Mouse (Mus musculus) MN1 (cell line): ENCODE results near the gene Disp1.
A peak's percentile ranks its signal among the peaks of the same experiment; 100 is the strongest.

Experiments used
- DNase-seq: peaks from one replicate; pipeline ENCODE4 v3.0.0-alpha.2; 2016; ENCODE audit warnings: low spot score

Gene Disp1

DNA sequence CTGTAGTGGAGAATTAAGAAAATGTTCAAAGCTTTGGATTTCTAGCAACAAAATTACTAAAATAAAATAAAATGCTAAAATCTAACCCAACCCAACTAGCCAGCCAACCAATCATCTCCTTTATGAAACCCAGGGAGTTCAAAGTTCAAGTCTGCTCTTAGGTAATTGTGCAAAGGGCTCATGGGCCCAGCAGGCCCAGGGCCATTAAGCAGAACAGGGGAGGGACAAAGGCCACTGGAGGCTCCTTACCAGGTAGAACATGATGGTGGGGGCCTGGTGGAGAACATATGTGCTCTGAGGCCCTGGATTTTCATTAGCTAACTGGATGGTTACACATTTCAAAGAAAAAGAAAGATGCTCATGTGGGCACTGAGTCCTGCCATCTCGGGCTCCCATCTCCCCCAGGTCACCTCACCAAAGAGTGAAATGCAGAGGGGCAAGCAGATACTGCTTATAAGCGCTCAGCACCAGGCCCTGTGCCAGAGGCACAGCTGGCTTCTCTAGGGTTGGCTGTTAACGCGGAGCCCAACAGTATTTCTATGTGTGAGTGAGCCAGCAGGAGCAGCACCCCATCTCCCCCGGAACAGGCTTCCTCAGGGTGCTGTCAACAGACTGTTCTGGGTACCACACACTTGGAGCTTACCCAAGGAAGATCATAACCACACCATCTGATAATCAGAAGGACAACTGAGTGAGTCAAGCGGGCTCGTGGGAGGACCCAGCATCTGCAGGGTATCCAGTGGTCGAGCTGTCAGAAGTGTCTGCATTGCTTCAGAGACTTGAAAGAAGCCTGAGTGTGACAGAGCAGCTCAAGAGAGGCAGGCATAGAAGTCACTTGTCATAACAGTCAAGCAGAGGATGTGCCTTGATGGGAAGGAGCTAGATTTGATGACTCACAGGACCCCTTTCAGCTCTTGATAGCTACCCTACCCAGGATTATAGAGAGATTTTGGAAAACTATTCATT lies 137.0 kb downstream of the Disp1 start:
- DNase-seq, result peak; percentile 42

DNA sequence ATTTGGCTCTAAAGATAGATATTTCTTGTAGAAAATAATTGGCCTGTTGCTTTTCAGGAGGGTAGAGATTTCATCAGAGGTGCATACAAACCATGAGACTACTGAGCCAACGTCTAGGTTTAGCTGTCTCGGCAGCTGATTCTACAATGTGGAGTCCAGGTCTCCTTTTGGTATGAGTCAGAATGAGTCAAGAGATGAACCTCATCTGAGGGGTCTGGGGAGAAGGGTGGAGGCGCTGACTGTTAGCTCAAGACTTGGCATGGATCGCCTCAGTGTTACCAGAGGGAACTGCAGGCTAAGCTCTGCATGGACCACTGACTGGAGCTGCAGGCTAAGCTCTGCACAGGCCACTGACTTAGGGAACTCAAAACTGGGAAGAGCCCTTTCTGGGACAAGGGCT lies 138.9 kb downstream of the Disp1 start:
- DNase-seq, result peak; percentile 48

DNA sequence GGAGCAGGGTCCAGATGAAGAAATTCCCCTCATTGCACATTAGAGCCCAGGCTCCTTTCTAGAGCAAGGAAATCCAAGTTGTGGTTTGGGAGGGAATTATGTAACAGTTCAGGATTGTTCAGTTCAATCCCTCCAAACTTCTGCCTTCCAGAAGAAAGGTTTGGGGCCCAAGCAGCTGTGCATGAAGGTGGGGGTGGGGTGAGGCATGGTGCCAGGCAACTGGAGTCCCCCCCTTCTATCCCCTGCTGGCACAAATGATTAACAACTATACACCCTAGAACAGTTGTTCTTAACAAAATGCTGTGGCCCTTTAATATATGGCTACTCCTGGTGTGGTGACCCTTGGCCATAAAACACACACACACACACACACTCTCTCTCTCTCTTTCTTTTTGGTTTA lies 140.2 kb downstream of the Disp1 start:
- no peak for DNase-seq

DNA sequence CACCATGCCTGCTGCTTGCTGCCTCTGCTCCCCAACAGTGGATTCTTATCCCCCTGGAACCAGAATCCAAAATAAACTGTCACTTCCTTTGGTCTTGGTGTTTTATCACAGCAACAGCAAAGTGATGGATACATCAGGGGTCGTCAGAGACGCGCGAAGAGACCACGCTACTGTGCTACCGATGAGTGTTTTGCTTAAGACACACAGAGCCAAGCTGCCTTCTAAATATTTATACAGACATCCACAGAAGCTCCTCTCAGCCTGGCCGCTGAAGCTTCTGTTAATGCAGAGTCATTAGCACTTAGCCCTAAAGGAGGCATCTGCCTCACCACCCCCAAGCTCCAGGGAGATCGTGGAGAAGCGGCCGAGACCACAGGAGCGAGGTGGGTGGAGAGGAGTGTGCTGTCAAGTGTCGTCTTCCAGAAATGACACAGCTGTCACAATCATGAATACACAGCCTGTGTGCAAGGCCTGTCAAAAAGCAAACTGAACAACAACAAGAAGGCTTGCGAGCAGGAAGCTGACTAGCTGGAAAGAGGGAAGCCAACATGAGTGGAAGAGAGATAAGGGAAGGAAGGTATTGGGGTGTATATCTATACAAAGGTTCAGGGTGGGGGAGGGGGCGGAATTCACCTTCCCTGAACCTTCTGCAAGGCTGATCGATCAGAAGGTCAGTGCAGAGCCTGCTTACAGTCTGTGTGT lies 146.1 kb downstream of the Disp1 start:
- DNase-seq, result no peak

DNA sequence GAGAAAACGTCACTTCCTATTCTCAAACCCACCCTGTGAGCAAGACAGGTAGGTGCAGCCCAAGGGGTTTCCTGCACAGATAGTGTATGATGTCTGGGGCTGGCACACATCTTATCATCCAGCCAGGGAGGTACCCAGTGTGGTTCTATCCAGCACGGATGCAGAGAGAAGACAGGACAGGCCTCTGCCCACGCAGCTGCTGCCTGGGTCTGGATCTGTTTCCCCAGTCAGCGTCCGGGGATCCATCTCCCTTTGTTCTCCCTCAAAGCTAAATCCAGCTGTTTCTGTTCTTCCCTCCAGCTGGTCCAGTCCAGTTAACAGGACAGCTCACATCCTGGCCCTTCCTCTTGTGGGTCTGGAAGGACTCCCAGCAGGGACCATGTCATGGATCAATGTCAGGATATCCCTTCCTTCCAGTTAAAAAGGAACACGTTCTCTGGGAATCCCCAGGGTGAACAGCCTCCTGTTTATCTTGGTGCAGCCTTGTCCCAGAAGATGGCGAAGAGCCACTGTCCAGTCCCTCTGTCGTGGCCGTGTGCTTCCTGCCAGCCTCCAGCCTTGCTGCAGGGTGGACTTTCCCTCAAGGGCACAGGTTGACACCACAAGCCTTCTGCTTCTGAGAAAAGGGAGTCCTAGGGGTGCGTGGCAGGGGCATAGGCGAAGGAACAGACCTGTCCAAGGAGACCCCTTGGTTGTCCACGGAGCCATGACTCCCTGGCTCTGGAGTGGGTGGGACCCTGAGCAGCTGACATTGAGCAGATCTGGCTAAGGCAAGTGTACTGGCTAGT lies 148.9 kb downstream of the Disp1 start:
- peak; percentile 76 for DNase-seq

DNA sequence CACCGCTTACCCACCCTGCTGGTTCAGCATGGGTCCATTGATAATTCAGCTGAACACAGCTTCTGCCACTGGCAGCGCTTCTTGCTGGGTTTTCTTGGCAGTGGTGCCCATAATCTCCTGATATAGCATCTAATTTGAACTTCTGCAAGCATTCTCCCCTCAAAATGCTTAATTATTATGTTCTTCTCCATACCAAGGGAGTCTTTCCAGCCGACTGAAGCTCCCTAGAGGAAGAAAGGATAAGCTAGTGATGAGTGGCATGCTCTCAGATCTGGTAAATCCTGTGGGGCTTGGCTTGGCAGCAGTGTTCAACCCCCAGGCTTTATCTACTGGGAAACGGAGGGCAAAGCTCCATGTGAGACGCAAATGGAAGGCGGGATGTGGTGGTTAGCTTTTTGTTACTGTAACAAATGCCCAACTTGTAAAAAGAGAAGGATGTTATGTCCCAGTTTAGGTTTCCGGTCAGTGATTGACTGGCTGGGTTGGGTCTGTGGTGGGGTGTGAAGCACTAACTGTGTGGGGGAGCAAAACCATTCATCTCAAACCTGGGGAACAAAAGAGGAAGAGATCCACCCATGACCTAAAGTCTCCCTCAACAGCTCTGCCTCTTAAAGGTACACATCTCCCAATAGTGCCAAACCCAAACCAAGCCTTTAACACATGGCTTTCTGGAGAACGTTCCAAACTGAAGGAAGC lies 151.2 kb downstream of the Disp1 start:
- no peak for DNase-seq

DNA sequence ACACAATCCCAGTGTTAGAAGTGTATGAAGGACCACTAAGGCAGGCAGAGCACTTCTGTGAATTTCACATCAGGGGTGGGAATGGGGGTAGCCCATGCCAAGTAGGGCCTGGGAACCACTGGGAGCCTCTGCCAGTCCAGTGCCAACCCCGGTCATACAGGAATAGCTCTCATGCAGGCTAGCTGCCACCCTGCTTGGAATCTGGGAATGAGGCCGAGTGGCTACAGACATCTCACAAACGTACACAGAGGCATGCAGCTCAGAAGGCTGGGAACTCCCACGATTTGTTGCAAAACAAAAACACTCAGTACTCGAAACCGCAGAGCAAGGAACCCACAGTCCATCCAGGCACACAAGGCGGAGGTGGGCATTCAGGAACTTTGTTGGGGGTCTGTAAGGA lies 153.5 kb downstream of the Disp1 start:
- no peak for DNase-seq

DNA sequence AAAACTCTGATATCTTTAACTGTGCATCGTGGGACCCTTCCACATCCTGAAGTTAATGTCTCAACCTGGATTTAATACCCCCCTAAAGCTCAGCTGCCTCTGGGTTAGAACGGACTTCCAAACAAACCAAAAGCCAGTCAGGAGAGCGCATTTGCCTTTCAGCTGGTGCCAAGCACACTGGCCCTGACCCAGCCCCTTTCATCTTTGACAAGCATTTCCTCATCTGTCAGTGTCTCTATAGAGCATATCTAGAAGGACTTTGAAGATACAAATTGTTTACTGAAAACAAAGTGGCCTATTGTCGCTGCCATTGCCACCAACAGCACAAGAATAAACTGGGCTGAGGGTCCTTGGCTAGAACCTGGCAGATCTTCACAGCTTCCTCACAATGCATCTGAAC lies 154.3 kb downstream of the Disp1 start:
- DNase-seq, result no peak

DNA sequence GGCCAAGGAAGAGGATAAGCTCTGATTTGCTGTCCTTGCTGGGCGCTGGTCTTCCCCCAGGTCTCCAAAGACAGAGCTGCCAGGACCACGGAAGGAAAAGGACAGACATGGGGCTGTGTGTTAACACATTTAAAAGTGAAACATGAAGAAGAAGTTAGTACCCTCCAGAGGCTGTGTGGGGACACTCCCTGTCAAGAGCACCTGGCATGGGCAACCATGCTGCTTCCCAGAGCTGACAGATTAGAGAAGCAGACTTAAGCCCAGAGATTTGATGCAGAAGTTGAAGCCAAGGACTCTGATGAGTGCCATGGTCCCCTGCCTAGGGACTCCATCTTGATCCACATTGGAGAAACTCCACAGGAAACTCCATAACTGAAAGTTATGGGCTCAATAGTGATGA lies 160.7 kb downstream of the Disp1 start:
- DNase-seq, result no peak

DNA sequence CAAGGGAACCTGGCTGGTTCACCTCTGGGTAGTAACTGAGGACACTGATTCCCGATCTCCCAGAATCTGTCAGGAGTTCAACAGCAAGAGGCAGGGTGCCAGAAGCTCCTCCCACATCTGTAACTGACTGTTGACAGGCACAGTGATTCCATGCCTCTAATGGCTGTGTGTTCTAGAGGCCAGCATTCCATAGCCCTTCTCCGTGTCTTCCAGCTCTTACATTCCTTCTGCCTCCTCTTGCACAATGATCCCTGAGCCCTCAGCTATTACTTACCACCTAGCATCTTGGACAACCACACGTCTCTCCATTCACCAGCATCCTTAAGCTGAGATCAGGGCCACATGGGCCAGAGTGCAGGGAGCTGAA lies 165.1 kb downstream of the Disp1 start:
- peak; percentile 45 for DNase-seq

DNA sequence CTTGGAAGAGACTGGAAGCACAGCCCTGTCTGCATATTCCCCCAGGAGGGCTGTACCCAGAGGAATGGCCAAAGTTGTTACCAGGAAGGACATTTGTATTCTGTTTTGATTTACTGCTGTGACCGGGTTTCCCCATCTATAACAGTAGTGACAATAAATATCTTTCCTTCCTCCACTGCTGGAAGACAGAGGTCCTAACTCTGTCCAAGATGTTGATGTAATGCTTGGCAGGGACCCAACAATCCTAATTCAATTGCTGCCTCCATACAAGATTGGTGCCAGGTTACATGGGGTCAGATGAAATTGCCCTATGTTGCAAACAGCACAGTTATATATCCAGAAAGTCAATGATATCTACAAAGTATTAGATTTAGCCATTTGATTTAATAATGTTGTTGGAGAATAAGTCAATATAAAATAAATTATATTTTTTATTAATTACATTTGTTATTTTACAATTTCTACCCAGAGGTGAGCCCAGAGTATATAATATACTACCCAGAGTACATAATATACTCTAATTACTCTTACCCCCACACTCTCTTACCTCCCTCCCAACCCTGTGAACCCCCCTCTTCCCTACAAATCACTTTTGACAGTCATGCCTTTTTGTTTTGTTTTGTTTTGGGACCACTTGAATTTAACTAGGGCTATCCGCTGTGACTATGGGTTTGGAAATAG lies 165.6 kb downstream of the Disp1 start:
- DNase-seq, result peak; percentile 86

DNA sequence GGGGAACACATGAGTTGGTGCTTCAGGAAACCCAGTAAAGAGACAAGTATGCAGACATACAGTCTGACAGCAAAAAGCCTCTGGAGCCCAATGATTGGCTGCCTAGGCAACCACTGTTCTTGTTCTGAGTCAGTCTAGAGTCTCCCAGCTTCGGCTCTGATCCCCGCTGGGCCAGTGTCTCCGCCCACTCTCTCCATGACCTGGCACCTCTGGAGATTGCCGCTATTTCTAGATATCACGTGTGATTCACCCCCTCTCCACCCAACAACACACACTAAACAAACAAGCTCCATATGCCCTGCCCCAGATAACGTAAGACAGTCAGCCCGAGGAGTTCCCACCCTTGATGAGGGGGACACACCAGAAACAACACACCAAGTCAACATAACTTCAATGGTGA lies 168.7 kb downstream of the Disp1 start:
- DNase-seq, result no peak

DNA sequence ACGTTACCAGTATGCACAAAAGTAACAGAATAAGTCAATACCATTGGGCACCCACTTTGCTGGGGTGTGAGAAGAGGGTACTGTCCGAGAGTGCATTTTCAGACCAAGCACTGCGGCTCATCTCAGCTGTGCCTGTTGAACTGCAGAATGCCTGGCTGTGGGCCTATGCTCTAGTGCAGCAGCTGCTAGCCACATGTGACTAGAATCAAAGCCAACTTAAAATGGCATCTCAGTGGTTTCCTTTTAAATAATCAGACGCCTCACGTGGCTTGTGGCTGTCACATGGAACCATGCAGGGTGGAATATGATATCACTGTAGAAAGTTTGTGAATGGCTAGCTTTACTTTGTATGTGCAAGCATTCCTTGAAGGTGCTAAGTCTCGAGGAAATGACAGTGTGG lies 172.0 kb downstream of the Disp1 start:
- DNase-seq, result no peak

DNA sequence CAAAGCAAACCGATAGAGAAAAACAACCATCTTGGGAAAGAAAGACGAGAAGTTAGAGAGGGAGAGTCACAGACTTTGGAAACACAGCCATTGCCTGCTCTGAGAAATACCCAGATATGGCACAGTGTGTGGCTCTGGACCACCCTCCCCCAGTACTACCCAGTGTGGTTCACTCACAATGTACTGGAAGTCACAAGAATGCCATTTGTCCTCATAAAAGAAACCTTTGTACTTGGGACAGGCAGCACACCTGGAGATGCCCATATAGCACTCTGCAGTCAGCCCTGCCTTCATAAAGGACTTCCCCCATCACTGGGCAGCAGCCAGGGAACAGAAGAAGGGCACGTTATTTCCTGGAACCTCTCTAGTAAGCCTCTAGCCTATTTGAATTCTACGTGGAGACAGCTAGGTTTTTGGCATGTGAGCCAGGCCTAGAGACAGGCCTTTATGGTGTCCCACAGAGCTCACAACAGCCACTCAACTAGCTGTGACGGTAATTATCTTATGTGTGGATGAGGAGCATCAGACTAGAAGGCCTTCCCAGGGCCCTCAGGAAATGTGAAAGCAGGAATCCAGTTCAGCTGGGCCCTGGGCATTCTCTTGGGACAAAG lies 173.3 kb downstream of the Disp1 start:
- DNase-seq, result no peak

DNA sequence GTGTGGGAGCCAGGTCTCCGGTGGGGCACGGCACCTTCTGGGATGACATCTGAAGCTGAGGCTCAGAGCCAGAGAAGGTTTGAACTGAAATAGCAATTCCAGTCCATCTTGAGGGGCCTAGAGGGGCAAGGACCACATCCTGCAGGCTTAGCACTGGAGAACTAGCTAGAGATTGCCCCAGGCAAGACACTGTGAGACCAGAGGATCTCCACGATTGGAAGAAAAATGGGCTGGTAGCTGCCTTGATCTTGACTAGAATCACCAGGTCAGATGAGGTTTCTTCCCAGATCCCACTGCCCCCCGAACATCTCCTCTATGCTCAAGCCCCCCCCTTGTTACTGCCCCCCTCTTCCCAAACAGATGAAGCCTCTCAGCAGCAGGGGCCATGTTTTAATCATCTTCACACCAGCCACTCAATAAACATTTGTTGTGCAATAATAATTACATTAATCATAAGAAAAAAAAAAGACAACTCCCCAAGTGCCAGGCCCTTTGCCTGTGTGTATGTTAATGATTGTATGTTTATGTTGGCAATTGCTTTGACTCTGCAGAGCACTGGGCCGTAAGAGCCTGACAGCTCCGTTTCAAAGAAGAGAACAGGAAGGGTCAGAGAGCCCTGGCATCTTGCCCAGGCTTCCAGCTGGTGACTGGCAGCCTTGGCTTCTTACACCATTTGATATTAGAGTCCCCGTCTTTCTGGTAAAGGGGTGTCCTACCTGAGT lies 174.0 kb downstream of the Disp1 start:
- DNase-seq, result peak; percentile 72

DNA sequence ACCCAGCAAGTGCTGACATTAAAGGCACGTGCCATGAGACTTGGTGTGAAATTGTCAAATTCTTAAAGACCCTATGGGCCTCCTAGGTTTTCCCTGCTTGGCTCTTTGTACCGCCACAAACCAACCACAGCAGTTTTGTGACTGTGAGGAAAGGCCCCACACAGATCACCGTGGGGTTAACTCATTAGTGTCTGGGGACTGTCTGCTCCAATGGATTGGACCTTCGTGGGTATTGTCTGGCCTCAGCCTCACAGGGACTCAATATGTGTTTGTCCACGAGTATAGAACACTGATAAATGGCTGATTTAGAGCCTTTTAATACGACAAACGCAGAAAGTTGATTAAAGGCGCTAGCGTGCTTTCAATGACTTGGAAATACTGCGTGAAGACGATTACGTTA lies 175.2 kb downstream of the Disp1 start:
- no peak for DNase-seq

DNA sequence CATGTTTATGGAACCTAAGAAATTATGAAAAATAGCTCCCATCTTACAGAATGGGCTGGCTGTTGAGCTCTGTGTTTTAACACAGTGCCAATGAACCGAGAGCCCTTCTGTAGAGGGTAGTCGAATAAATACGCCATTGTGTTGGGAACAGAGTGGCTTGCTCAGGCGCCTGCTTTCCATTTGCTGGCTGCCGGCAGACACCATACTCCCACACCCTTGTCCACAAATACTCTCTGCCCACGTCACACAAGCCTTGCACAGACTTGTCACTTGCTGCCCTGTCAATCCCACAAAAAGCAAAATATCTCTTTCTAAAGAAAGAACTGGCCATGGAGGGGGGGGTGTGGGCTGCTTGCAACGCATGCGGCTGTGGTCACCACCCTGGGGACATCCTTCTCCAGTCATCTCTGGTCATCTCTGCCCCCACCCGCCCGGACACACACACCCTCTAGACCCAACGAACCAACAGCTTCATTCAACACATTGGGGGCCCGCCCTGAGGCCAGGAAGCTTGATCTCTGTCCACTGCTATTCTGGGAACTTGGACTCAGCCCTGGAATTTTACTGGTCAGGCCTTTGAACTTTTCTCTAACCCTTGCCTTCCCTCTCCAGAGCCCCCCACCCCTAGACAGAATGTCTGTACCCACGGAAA lies 178.0 kb downstream of the Disp1 start:
- no peak for DNase-seq

DNA sequence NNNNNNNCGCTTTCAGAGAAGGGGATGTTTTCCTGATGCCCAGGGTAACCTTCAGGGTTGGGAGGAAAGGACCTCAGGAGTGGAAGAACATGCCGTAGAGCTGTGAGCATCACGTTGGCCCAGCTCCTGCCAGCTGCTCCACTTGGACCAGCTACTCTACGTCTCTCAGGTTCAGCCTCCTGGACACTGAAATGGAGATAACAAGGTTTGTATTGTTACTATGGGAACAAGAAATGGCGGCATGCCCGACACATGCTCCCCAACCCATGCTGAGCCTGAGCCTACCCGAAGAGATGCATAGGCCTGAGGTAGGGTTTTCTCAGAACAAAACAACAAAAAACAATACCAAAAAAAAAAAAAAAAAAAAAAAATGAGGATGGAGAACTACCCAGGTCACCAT lies 179.6 kb downstream of the Disp1 start:
- DNase-seq, result peak; percentile 49

DNA sequence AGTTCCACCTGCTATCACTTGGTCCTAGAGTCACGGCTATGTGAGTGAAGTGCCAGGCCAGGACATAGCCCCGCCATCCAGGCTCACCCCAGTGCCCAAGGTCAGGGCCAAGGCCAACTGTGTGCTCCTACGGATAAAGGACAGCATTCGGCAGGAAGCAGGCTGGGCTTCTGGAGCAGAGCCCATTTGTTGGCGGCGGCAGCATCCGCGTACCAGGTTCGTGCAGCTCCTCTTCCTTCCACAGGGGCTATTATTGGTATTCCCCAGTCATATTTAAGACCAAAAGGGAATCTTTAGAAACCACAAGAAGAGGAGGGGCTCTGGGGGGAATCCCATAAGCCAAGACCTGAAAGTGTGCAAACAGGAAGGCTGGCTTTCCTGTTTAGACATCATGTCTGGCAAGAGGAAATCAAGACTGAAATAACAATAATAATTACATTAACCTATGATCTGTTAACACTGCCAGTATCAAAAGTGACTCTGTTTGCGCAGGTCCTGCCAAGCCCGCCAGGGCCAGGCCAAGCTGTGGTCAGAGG lies 180.4 kb downstream of the Disp1 start:
- peak; percentile 53 for DNase-seq
